Mouse (Mus musculus): ENCODE data around the gene Ankrd63. TPM values are rescaled to one million over a fixed set of nuclear protein-coding genes. Genes with fewer than 3 reads are reported as not detected.

Gene Ankrd63
- total and polyA plus RNA-seq, 2 experiments from 2014 or later, result 0.22 TPM; not detected in 1

GRCm38 (mm10) chr2:118671728-118672127 is 32.0 kb downstream of the Ankrd63 start:
- no peak for ATAC-seq (ENCODE audit: low FRiP score)
- H3K4me2 ChIP-seq (ENCODE audit: low read depth, low read length, poor library complexity, severe bottlenecking), result no peak overlapping the region
- H3K9me3 ChIP-seq (ENCODE audit: low read length), result no peaks in the 10 kb centered on the region
- no peaks in the 10 kb centered on the region; the same call in 1 of the 2 replicates for H3K36me3 ChIP-seq (ENCODE audit: insufficient read depth, low read length)
- 0 out of 2 replicates have a peak, but pooled peaks cover 7% of the 10 kb centered on the region for H3K27me3 ChIP-seq (ENCODE audit: insufficient read depth, low read length)
- H3K4me3 ChIP-seq (ENCODE audit: low read depth, low read length), result no peak overlapping the region
- peaks cover 7% of the 10 kb centered on the region; the same call in 1 of the 2 replicates for H3K4me1 ChIP-seq (ENCODE audit: insufficient read depth, low read length)
- H3K9ac ChIP-seq (replicated peaks; ENCODE audit: low read length, poor library complexity, severe bottlenecking), result no peak overlapping the region
- no peak overlapping the region for H3K27ac ChIP-seq (ENCODE audit: low read depth, low read length)
- 70% methylated on average over 1 of the region's 1 CpGs for WGBS
- no peak for DNase-seq (ENCODE audit: low spot score)
- TF ChIP-seq CTCF (IDR thresholded peaks at IDR 0.05), result no peak

GRCm38 (mm10) chr2:118669785-118670184 is 34.0 kb downstream of the Ankrd63 start:
- Histone ChIP-seq H3K27ac (ENCODE audit: low read depth, low read length) (no peak overlapping the region), H3K4me3 (ENCODE audit: low read depth, low read length) (no peak overlapping the region), H3K4me2 (ENCODE audit: low read depth, low read length, poor library complexity, severe bottlenecking) (no peak overlapping the region), H3K9ac (replicated peaks; ENCODE audit: low read length, poor library complexity, severe bottlenecking) (no peak overlapping the region), H3K9me3 (ENCODE audit: low read length) (no peaks in the 10 kb centered on the region), H3K27me3 (ENCODE audit: insufficient read depth, low read length) (no peaks in the 10 kb centered on the region), H3K36me3 (ENCODE audit: insufficient read depth, low read length) (no peaks in the 10 kb centered on the region; the same call in 1 of the 2 replicates), H3K4me1 (ENCODE audit: insufficient read depth, low read length) (peaks cover 18% of the 10 kb centered on the region; the same call in 1 of the 2 replicates)
- 53% methylated on average over 2 of the region's 2 CpGs for WGBS
- no peak for TF ChIP-seq CTCF (IDR thresholded peaks at IDR 0.05)
- DNase-seq (ENCODE audit: low spot score), result no peak
- ATAC-seq (ENCODE audit: low FRiP score), result no peak

GRCm38 (mm10) chr2:118669245-118669644 is 34.5 kb downstream of the Ankrd63 start:
- H3K9ac ChIP-seq (replicated peaks; ENCODE audit: low read length, poor library complexity, severe bottlenecking), result no peak overlapping the region
- H3K4me1 ChIP-seq (ENCODE audit: insufficient read depth, low read length), result peaks cover 23% of the 10 kb centered on the region; the same call in 1 of the 2 replicates
- 70% methylated on average over 6 of the region's 6 CpGs for WGBS
- no peak for ATAC-seq (ENCODE audit: low FRiP score)
- no peak overlapping the region for H3K4me3 ChIP-seq (ENCODE audit: low read depth, low read length)
- no peak for TF ChIP-seq CTCF (IDR thresholded peaks at IDR 0.05)
- H3K9me3 ChIP-seq (ENCODE audit: low read length), result no peaks in the 10 kb centered on the region
- H3K27ac ChIP-seq (ENCODE audit: low read depth, low read length), result no peak overlapping the region
- no peak for DNase-seq (ENCODE audit: low spot score)
- H3K27me3 ChIP-seq (ENCODE audit: insufficient read depth, low read length), result no peaks in the 10 kb centered on the region
- no peak overlapping the region for H3K4me2 ChIP-seq (ENCODE audit: low read depth, low read length, poor library complexity, severe bottlenecking)
- no peaks in the 10 kb centered on the region; the same call in 1 of the 2 replicates for H3K36me3 ChIP-seq (ENCODE audit: insufficient read depth, low read length)

- 79% methylated on average over 5 of the region's 5 CpGs for WGBS
- peaks cover 26% of the 10 kb centered on the region; the same call in 1 of the 2 replicates for H3K4me1 ChIP-seq (ENCODE audit: insufficient read depth, low read length)
- no peak for TF ChIP-seq CTCF (IDR thresholded peaks at IDR 0.05)
These were observed 36.6 kb downstream of the Ankrd63 start for GRCm38 (mm10) chr2:118667181-118667580.

GRCm38 (mm10) chr2:118665616-118666015 is 38.1 kb downstream of the Ankrd63 start:
- WGBS, result 83% methylated on average over 4 of the region's 4 CpGs
- no peak for ATAC-seq (ENCODE audit: low FRiP score)

More at GRCm38 (mm10) chr2:118667181-118667580, 36.6 kb downstream of the Ankrd63 start:
- Histone ChIP-seq H3K9ac (replicated peaks; ENCODE audit: low read length, poor library complexity, severe bottlenecking) (no peak overlapping the region), H3K27me3 (ENCODE audit: insufficient read depth, low read length) (no peaks in the 10 kb centered on the region), H3K9me3 (ENCODE audit: low read length) (no peaks in the 10 kb centered on the region), H3K36me3 (ENCODE audit: insufficient read depth, low read length) (no peaks in the 10 kb centered on the region; the same call in 1 of the 2 replicates), H3K4me2 (ENCODE audit: low read depth, low read length, poor library complexity, severe bottlenecking) (no peak overlapping the region; the same call in 1 of the 2 replicates), H3K27ac (ENCODE audit: low read depth, low read length) (no peak overlapping the region), H3K4me3 (ENCODE audit: low read depth, low read length) (no peak overlapping the region)
- ATAC-seq (ENCODE audit: low FRiP score) (no peak), DNase-seq (ENCODE audit: low spot score) (no peak)

GRCm38 (mm10) chr2:118664975-118665516 is 38.7 kb downstream of the Ankrd63 start:
- TF ChIP-seq CTCF (IDR thresholded peaks at IDR 0.05), result no peak

More at GRCm38 (mm10) chr2:118665616-118666015, 38.1 kb downstream of the Ankrd63 start:
- DNase-seq (ENCODE audit: low spot score), result no peak
- Histone ChIP-seq H3K4me3 (ENCODE audit: low read depth, low read length) (0 out of 2 replicates have a peak overlapping the region, but pooled peaks have one; percentile 0), H3K27ac (ENCODE audit: low read depth, low read length) (no peak overlapping the region), H3K9ac (replicated peaks; ENCODE audit: low read length, poor library complexity, severe bottlenecking) (no peak overlapping the region), H3K4me2 (ENCODE audit: low read depth, low read length, poor library complexity, severe bottlenecking) (peak overlapping the region; percentile 79), H3K36me3 (ENCODE audit: insufficient read depth, low read length) (no peaks in the 10 kb centered on the region; the same call in 1 of the 2 replicates), H3K4me1 (ENCODE audit: insufficient read depth, low read length) (peaks cover 26% of the 10 kb centered on the region; the same call in 1 of the 2 replicates), H3K9me3 (ENCODE audit: low read length) (no peaks in the 10 kb centered on the region), H3K27me3 (ENCODE audit: insufficient read depth, low read length) (no peaks in the 10 kb centered on the region)
- no peak for TF ChIP-seq CTCF (IDR thresholded peaks at IDR 0.05)

More at GRCm38 (mm10) chr2:118664975-118665516, 38.7 kb downstream of the Ankrd63 start:
- H3K36me3 ChIP-seq (ENCODE audit: insufficient read depth, low read length), result no peaks in the 10 kb centered on the region
- peak overlapping the region; percentile 50 for H3K4me3 ChIP-seq (ENCODE audit: low read depth, low read length)
- H3K9me3 ChIP-seq (ENCODE audit: low read length), result no peaks in the 10 kb centered on the region
- H3K27me3 ChIP-seq (ENCODE audit: insufficient read depth, low read length), result no peaks in the 10 kb centered on the region
- DNase-seq (ENCODE audit: low spot score) (no peak), ATAC-seq (ENCODE audit: low FRiP score) (no peak)
- no peak overlapping the region for H3K27ac ChIP-seq (ENCODE audit: low read depth, low read length)
- no peak overlapping the region for H3K9ac ChIP-seq (replicated peaks; ENCODE audit: low read length, poor library complexity, severe bottlenecking)
- WGBS, result 75% methylated on average over 3 of the region's 3 CpGs
- peak overlapping the region; percentile 79 for H3K4me2 ChIP-seq (ENCODE audit: low read depth, low read length, poor library complexity, severe bottlenecking)
- peaks cover 26% of the 10 kb centered on the region; the same call in 1 of the 2 replicates for H3K4me1 ChIP-seq (ENCODE audit: insufficient read depth, low read length)
